8 mouse cellular contexts compared by ENCODE assay signal in the genomic region with DNA sequence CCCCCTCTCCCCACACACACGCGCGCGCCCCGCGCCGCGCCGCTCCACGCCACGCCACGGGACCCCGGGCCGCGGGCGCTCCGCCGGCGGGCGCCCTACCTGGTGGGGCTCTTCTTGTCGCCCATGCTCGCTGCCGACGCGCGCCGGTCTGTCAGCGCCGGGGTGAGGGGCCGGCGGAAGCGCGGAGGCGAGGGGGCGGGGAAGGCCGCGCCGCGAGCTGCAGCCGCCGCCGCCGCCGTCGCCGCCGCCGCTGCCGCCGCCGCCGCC. TPM values are rescaled to one million over a fixed set of nuclear protein-coding genes. Genes with fewer than 3 reads are reported as not detected.
A peak's percentile ranks its signal among the peaks of the same experiment; 100 is the strongest.
DNase-seq lines count a peak whose midpoint lies in the region; ATAC-seq and TF ChIP-seq lines count a peak whose summit lies in the region.

No protein-coding gene starts in this region.

- peak overlapping the region; percentile 95 for H3K27ac ChIP-seq in heart, embryonic 13.5 days (replicated peaks)
- H3K27ac ChIP-seq in forebrain, embryonic 14.5 days (ENCODE audit: low read depth, low read length) = peak overlapping the region; percentile 93
- no peak overlapping the region; the same call in 1 of the 2 replicates for H3K27ac ChIP-seq in liver, embryonic 14.5 days

- H3K4me3 ChIP-seq in heart, embryonic 13.5 days = peak overlapping the region; percentile 95
- H3K4me3 ChIP-seq in E14TG2a.4 (replicated peaks; ENCODE audit: low read length) = peak overlapping the region; percentile 82
- H3K4me3 ChIP-seq in forebrain, embryonic 14.5 days (ENCODE audit: low read depth, low read length) = peak overlapping the region; percentile 69
- peak overlapping the region; percentile 69 to 93 for H3K4me3 ChIP-seq in liver, embryonic 14.5 days (ENCODE audit: insufficient read depth in 1 of 2, low read depth in 2 of 2, low read length in 2 of 2)

- H3K9ac ChIP-seq in heart, embryonic 13.5 days = peak overlapping the region; percentile 96
- H3K9ac ChIP-seq in forebrain, embryonic 14.5 days (ENCODE audit: low read length) = peak overlapping the region; percentile 88
- peak overlapping the region; percentile 90 for H3K9ac ChIP-seq in liver, embryonic 14.5 days (replicated peaks)

- no peaks in the 10 kb centered on the region for H3K27me3 ChIP-seq in heart, embryonic 13.5 days (replicated peaks)
- peaks cover 53% of the 10 kb centered on the region for H3K27me3 ChIP-seq in E14TG2a.4 (ENCODE audit: insufficient read depth, low read length)
- H3K27me3 ChIP-seq in forebrain, embryonic 14.5 days (replicated peaks; ENCODE audit: control insufficient read depth, insufficient read depth, low read length) = no peaks in the 10 kb centered on the region
- no peaks in the 10 kb centered on the region; the same call in 1 of the 2 replicates for H3K27me3 ChIP-seq in liver, embryonic 14.5 days (ENCODE audit: control insufficient read depth, insufficient read depth, low read length)

- no peak for TF ChIP-seq EP300 in liver, embryonic 14.5 days (IDR thresholded peaks at IDR 0.05; ENCODE audit: low read depth)

- no peak for DNase-seq in heart, postnatal 36 days
- DNase-seq in forebrain, embryonic 14.5 days (ENCODE audit: low spot score) = no peak
- no peak for DNase-seq in liver, embryonic 14.5 days (ENCODE audit: low read depth in 3 of 3, low spot score in 3 of 3)
- no peak for DNase-seq in thymus, postnatal 4 days

- intact Hi-C loops in heart, postnatal 36 days (cut with DNase I) = loop anchor here (1.0 to 5.0 kb wide), 3 partner anchors 60 to 181 kb away; a partner anchor contains a TSS

- no peak; the same call in 1 of the 2 replicates for ATAC-seq in heart, embryonic 13.5 days (ENCODE audit: extremely low read depth, insufficient number of reproducible peaks, low FRiP score, low TSS enrichment)
- no peak for ATAC-seq in forebrain, embryonic 14.5 days
- no peak; the same call in 1 of the 2 replicates for ATAC-seq in liver, embryonic 14.5 days (ENCODE audit: insufficient read depth)
- ATAC-seq in CD4-positive, CD25-positive, alpha-beta regulatory T cell, adult 4 months = no peak
- ATAC-seq in monocyte, adult 5-6 weeks (replicated peaks; ENCODE audit: insufficient number of reproducible peaks, low FRiP score, low TSS enrichment, poor library complexity, severe bottlenecking) = no peak

- H3K36me3 ChIP-seq in heart, embryonic 13.5 days = peaks cover 9% of the 10 kb centered on the region
- H3K36me3 ChIP-seq in E14TG2a.4 (ENCODE audit: insufficient read depth, low read length) = no peaks in the 10 kb centered on the region
- 0 out of 2 replicates have a peak, but pooled peaks cover 4% of the 10 kb centered on the region for H3K36me3 ChIP-seq in forebrain, embryonic 14.5 days (ENCODE audit: control insufficient read depth, insufficient read depth, low read length)
- peaks cover 2% of the 10 kb centered on the region; the same call in 1 of the 2 replicates for H3K36me3 ChIP-seq in liver, embryonic 14.5 days (replicated peaks; ENCODE audit: control insufficient read depth, insufficient read depth, low read depth)

- no peak for TF ChIP-seq CTCF in E14TG2a.4 (conservative IDR thresholded peaks at IDR 0.05; ENCODE audit: low read length)
- no peak for TF ChIP-seq CTCF in liver, embryonic 14.5 days (IDR thresholded peaks at IDR 0.05; ENCODE audit: low read depth)

- peak overlapping the region; percentile 95 for H3K4me2 ChIP-seq in heart, embryonic 13.5 days
- peak overlapping the region; percentile 79 for H3K4me2 ChIP-seq in forebrain, embryonic 14.5 days (ENCODE audit: low read length)
- peak overlapping the region; percentile 86 for H3K4me2 ChIP-seq in liver, embryonic 14.5 days (ENCODE audit: low read depth)

- peaks cover 19% of the 10 kb centered on the region for H3K4me1 ChIP-seq in heart, embryonic 13.5 days
- peaks cover 6% of the 10 kb centered on the region; the same call in 1 of the 2 replicates for H3K4me1 ChIP-seq in E14TG2a.4 (replicated peaks; ENCODE audit: low read depth, low read length)
- H3K4me1 ChIP-seq in forebrain, embryonic 14.5 days (ENCODE audit: control insufficient read depth, insufficient read depth, low read length) = peaks cover 3% of the 10 kb centered on the region; the same call in 1 of the 2 replicates
- peaks cover 0 to 2% of the 10 kb centered on the region in 2 experiments; a peak in 2 of 4 replicates for H3K4me1 ChIP-seq in liver, embryonic 14.5 days (replicated peaks; ENCODE audit: control insufficient read depth in 2 of 2, insufficient read depth in 2 of 2, low read length in 1 of 2)

- 0% methylated on average over 7 of the region's 52 CpGs for WGBS in heart, embryonic 13.5 days
- 0% methylated on average over 8 of the region's 52 CpGs for WGBS in forebrain, embryonic 14.5 days
- 0% methylated on average over 33 of the region's 52 CpGs for WGBS in liver, embryonic 14.5 days (ENCODE audit: insufficient replicate concordance)

- H3K9me3 ChIP-seq in heart, embryonic 13.5 days = no peaks in the 10 kb centered on the region
- no peaks in the 10 kb centered on the region for H3K9me3 ChIP-seq in E14TG2a.4 (ENCODE audit: low read length)
- H3K9me3 ChIP-seq in forebrain, embryonic 14.5 days (replicated peaks; ENCODE audit: control insufficient read depth, low read length) = no peaks in the 10 kb centered on the region
- no peaks in the 10 kb centered on the region for H3K9me3 ChIP-seq in liver, embryonic 14.5 days (ENCODE audit: control insufficient read depth, low read length)

RNA-seq across cellular contexts. Expression of a gene that starts 0.1 kb away (rescaled TPM):
- 80.0 and 90.0 TPM in 2 replicates for polyA plus RNA-seq in heart, embryonic 13.5 days (2015; fragmentation: Nextera tagmentation; extraction: Ambion mirVana)
- total RNA-seq in heart, postnatal 36 days (2021) = 10 to 100 TPM; 22.0 to 22.1 TPM
- 77.1 and 106 TPM in 2 replicates for polyA plus RNA-seq in forebrain, embryonic 14.5 days (2014; fragmentation: Nextera tagmentation; extraction: Ambion mirVana)
- 11.5 and 14.3 TPM in 2 replicates for polyA plus RNA-seq in liver, embryonic 14.5 days (2012; rRNA removed)
- polyA plus RNA-seq in liver, embryonic 14.5 days (2014; fragmentation: Nextera tagmentation; extraction: Ambion mirVana) = 23.1 and 27.2 TPM in 2 replicates
- 10 to 100 TPM; 25.1 to 27.6 TPM for polyA plus RNA-seq in CD4-positive, CD25-positive, alpha-beta regulatory T cell, adult 4 months (2017; shearing (Covaris generic))
- total RNA-seq in monocyte, adult 5-6 weeks (2017) = 19.9 to 26.2 TPM (median 21.2 TPM) in 3 replicates
